Mouse (Mus musculus) left cerebral cortex, adult 8-10 months (tissue): ENCODE measurements around the gene Cradd. TPM values are rescaled to one million over a fixed set of nuclear protein-coding genes. Genes with fewer than 3 reads are reported as not detected.

Experiments used
- DNase-seq, 2 experiments: peaks; one replicate each; pipeline ENCODE4 v3.0.0; 2022; ENCODE audit warnings: low spot score in 2 of 2
- total RNA-seq, 4 experiments: library from RNA; stranded (reverse); gene quantifications; 2 replicates each; pipeline ENCODE4 v1.2.4; 2022

Cradd gene
- total RNA-seq, 4 experiments from 2014 or later: 8.2 to 11.0 (median 9.0) TPM

GRCm38 (mm10) chr10:95275488-95275887 lies 48.4 kb downstream of the Cradd start:
- DNase-seq: no peak

DNA sequence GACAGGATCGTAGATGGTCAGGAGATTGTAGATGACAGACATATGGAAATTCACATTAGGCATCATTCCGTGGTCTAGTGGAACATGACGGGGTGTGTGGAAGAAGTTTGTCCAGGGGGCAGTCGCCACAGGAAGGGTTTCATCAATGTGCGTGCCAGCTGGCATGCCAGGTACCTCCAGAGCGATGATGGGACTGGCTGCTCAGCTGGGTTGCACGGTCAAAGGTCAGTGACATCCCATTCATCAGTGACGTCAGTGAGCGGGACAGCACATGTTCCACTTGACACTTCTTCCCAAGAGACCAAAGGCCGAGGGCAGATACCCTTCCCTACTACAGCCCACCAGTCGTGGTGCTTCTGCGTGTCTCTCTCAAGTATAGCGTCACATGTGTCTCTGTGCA lies 50.7 kb downstream of the Cradd start:
- DNase-seq: no peak

- no peak for DNase-seq
These were observed 54.8 kb downstream of the Cradd start for GRCm38 (mm10) chr10:95269151-95269550.

- DNase-seq: no peak
These were observed 55.6 kb downstream of the Cradd start for GRCm38 (mm10) chr10:95268366-95268765.

GRCm38 (mm10) chr10:95266983-95267382 lies 57.0 kb downstream of the Cradd start:
- no peak for DNase-seq

DNA sequence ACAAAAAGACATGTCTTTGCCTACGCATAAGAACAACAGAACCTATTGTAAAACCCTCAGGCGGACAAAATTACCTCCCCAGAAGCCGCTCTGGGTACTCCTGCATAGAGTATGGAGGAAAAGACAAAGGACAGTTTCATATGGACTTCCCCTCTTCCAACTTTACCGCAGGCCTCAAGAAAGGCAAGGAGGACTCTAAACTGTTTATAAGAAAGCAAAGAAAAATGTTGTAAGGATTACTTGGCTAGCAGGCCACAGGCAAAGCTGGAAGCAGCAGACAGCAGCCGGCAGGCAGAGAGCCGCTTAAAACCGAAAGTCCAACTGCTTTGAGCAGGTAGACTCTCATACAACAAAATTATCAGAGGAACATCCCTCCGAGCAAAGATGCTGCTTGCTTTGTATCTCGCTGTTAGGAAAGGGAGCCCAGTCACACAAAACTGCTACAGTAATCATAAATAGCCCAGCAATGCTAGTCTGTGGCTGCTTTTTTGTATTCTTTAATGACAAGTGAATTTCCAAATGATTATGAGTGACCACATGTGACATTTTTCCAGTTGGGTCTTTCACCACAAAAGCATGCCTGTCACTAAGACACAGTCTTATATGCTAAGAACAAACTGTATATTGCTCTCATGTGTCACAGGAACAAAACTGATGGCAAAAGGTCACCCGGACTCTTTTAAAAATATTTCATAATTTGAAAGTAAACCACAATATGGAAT lies 57.7 kb downstream of the Cradd start:
- no peak for DNase-seq

- DNase-seq: no peak
These were observed 58.4 kb downstream of the Cradd start for GRCm38 (mm10) chr10:95265576-95265975.

DNA sequence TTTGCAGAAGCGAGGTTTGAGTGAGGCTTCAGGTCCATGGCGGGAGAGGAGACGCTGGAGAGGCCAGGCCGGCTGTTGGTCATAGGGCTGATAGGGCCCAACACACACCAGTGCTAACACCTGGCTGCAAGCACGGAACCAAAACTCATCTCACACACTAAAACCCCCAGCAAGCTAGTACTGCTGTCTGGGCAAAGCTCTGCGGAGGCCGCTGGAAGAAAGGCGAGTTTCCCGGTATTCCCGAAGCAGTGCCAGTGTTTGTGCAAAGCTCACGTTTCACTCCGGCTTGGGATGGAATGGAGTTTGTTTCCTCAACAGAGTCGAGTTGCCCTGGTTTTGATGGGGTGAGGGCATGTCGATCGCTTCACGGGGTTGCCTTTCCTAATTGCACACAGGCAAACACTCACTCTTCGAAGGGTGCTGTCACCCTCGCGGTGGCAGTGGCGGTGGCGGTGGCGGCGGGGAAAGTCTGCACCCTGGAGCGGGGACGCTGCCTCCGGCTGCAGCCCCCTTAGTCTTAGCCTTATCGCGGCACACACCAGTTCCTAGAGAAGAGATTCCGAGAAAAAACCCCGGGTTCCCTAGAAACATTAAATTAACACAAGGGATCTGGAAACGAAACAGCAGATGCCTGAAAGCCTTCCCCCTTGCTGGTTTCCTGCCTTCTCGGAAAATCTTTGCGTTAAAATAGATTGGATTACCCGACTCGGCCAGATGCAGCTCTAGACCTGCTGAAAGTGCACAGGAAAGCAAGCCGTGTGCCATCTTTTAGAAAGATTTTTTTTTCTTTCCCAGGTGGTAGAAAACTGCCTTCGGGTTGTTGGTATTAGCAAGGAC lies 59.2 kb downstream of the Cradd start:
- peak in 1 of 2 experiments; percentile 39 for DNase-seq

GRCm38 (mm10) chr10:95262388-95262787 lies 61.5 kb downstream of the Cradd start:
- DNase-seq: no peak

GRCm38 (mm10) chr10:95261279-95261678 lies 62.7 kb downstream of the Cradd start:
- DNase-seq: no peak

- no peak for DNase-seq
These were observed 63.5 kb downstream of the Cradd start for GRCm38 (mm10) chr10:95260420-95260819.

DNA sequence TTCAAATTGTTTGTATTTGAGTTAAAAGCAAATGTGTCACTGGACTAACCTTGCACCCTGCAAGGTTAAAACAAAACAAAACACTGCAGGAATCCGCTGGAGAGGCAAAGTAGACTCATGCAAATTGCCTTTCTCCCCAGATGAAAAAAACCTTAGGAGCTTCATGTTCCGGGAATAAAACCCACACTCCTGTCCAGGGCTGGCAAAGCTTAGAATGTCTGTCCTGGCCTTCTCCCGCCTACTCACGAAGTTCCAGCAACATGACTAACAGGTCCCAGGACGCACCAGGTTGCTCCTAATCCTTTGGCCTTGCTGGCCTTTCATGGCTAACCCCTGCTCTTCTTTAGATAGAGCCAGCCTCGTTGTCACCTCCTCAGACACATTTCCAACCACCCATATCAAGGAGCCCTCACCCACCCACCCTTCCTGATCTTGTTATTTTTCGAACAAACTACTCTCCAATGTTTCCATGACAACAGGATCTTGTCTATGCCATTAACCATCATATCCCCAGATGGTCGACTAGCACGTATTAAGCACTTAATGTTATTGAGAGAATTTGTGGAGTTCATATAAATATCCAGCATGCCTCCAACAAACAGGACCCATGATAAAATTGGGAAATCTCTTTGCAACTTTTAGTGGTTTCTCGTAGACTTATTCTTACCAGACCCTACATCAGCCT lies 65.3 kb downstream of the Cradd start:
- no peak for DNase-seq

- no peak for DNase-seq
These were observed 66.0 kb downstream of the Cradd start for GRCm38 (mm10) chr10:95257979-95258378.

GRCm38 (mm10) chr10:95256095-95256494 lies 67.8 kb downstream of the Cradd start:
- no peak for DNase-seq

GRCm38 (mm10) chr10:95255018-95255680 lies 68.8 kb downstream of the Cradd start:
- DNase-seq: no peak

DNA sequence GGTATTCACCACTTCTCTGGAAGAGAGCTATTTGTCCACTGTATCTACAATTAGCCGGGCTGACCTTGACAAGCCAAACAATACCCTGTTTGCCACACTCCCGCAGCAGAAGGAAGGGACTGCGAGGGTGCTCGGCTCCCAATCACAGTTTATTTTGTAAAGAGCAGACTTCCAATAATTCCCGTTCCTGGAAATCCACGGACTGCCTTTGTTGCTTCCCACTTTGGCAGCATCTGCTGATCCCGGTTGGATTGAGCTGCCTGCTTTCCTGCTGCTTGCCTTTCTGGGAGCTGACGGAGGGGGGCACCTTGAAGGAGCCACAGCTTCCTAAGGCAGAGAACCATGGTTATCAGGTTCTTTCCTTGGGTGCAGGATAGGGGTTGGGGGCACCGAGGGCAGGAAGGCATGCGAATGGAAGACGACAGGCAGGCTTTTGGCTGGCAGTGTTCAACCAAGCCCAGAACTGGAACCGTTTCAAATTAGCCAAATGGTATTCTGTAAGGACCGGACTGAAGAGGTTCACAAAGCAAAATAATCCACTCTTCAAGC lies 69.4 kb downstream of the Cradd start:
- no peak for DNase-seq

GRCm38 (mm10) chr10:95254046-95254445 lies 69.9 kb downstream of the Cradd start:
- no peak for DNase-seq

GRCm38 (mm10) chr10:95251674-95252073 lies 72.3 kb downstream of the Cradd start:
- DNase-seq: no peak

- no peak for DNase-seq
These were observed 75.6 kb downstream of the Cradd start for GRCm38 (mm10) chr10:95248362-95248761.

DNA sequence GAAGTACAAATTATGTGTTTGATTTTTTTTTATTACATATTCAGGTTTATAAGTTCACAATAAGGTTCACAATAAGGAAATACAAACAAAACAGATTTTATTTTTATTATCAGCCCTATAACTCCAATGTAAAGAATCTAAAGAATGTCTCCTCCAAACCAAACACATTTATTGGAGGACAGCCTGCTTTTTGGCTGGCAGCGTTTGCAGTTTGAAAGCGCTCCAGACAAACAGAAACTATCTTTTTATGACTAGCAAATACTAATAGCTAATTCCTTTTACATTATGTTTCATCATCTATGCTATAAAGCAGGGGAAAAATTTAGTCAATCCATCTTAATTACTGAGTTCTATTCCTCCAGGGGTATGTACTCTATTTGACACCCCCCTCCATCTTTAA lies 77.2 kb downstream of the Cradd start:
- no peak for DNase-seq

DNA sequence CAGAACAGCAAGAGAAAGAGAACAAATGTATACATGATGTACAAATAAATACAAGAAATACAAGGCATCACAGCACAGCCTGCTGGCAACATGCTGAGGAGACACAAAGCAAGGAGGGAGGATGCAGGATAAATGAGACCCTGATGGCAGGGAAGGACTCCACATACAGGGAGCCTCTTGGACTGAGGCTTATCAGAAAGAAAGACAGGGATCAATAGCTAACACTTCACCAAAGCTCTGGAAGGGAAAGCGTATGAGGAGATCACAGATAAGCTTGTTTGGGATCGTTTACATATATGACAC lies 78.3 kb downstream of the Cradd start:
- DNase-seq: no peak
